Mouse (Mus musculus): ENCODE measurements around the gene Enthd1.

GRCm38 (mm10) chr15:80577166-80577960, 12.4 kb upstream of the Enthd1 start:
- no peak for TF ChIP-seq CTCF (IDR thresholded peaks at IDR 0.05)
- TF ChIP-seq POLR2A (IDR thresholded peaks at IDR 0.05; ENCODE audit: insufficient read depth, low read depth, low read length): no peak
